Mouse (Mus musculus): ENCODE results near the gene B3galnt1. TPM values are rescaled to one million over a fixed set of nuclear protein-coding genes. Genes with fewer than 3 reads are reported as not detected.
"Not testable (repeated sequence)": the region's sequence is repeated elsewhere in the genome, so short reads cannot be mapped to it uniquely, and the experiment has no call there.

Gene B3galnt1
- polyA plus RNA-seq, 1 experiment from 2014 or later, result 47.9 TPM

- H3K36me3 ChIP-seq (ENCODE audit: control insufficient read depth, insufficient read depth, low read length), result peaks cover 40% of the 10 kb centered on the region
- H3K27me3 ChIP-seq (replicated peaks; ENCODE audit: control insufficient read depth, insufficient read depth, low read length), result no peaks in the 10 kb centered on the region
- H3K9ac ChIP-seq (ENCODE audit: low read depth, low read length), result no peak overlapping the region
- H3K4me2 ChIP-seq (ENCODE audit: low read depth, low read length), result no peak overlapping the region
- no peaks in the 10 kb centered on the region for H3K9me3 ChIP-seq (ENCODE audit: control insufficient read depth, low read length)
- DNase-seq (ENCODE audit: low spot score), result no peak
- no peak overlapping the region for H3K4me3 ChIP-seq (ENCODE audit: low read depth, low read length)
- WGBS, result 97% methylated on average over 1 of the region's 1 CpGs
- H3K27ac ChIP-seq (replicated peaks; ENCODE audit: low read depth, low read length), result no peak overlapping the region
- no peak for ATAC-seq (ENCODE audit: low read depth)
- H3K4me1 ChIP-seq (ENCODE audit: control insufficient read depth, insufficient read depth, low read length), result no peaks in the 10 kb centered on the region; the same call in 1 of the 2 replicates
Observed at GRCm38 (mm10) chr3:69578791-69579190, 20.0 kb downstream of the B3galnt1 start.

GRCm38 (mm10) chr3:69576715-69577114, 22.0 kb downstream of the B3galnt1 start:
- Histone ChIP-seq H3K4me1 (ENCODE audit: control insufficient read depth, insufficient read depth, low read length) (no peaks in the 10 kb centered on the region; the same call in 1 of the 2 replicates), H3K9me3 (ENCODE audit: control insufficient read depth, low read length) (no peaks in the 10 kb centered on the region), H3K9ac (ENCODE audit: low read depth, low read length) (no peak overlapping the region), H3K27me3 (replicated peaks; ENCODE audit: control insufficient read depth, insufficient read depth, low read length) (no peaks in the 10 kb centered on the region), H3K4me2 (ENCODE audit: low read depth, low read length) (no peak overlapping the region), H3K27ac (replicated peaks; ENCODE audit: low read depth, low read length) (no peak overlapping the region), H3K36me3 (ENCODE audit: control insufficient read depth, insufficient read depth, low read length) (peaks cover 45% of the 10 kb centered on the region), H3K4me3 (ENCODE audit: low read depth, low read length) (no peak overlapping the region)
- 84% methylated on average over 3 of the region's 3 CpGs for WGBS
- DNase-seq (ENCODE audit: low spot score) (no peak), ATAC-seq (ENCODE audit: low read depth) (no peak)

DNA sequence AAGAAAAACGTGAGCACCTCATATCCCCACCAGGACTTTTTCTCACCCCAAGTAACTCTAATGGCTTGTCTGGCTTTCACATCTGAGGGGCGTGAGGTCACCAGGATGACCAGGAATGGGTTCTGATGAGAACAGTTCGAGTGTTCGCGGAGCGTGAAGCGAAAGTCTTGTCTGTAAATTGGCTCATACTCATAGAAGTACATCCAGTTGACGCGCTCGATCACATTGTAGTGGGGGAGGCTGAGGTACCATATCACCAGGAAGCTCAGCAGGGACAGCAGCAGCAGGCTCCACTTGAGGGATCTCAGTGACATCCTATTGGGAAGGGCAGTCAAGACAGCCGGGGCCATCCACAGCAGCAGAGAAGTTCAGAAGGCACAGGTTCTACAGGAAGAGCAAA, 23.2 kb downstream of the B3galnt1 start:
- Histone ChIP-seq H3K9ac (ENCODE audit: low read depth, low read length) (no peak overlapping the region), H3K36me3 (ENCODE audit: control insufficient read depth, insufficient read depth, low read length) (peaks cover 45% of the 10 kb centered on the region), H3K27me3 (replicated peaks; ENCODE audit: control insufficient read depth, insufficient read depth, low read length) (no peaks in the 10 kb centered on the region), H3K4me2 (ENCODE audit: low read depth, low read length) (no peak overlapping the region), H3K27ac (replicated peaks; ENCODE audit: low read depth, low read length) (no peak overlapping the region), H3K9me3 (ENCODE audit: control insufficient read depth, low read length) (no peaks in the 10 kb centered on the region), H3K4me3 (ENCODE audit: low read depth, low read length) (no peak overlapping the region), H3K4me1 (ENCODE audit: control insufficient read depth, insufficient read depth, low read length) (no peaks in the 10 kb centered on the region)
- ATAC-seq (ENCODE audit: low read depth) (no peak), DNase-seq (ENCODE audit: low spot score) (no peak)
- 95% methylated on average over 11 of the region's 11 CpGs for WGBS

GRCm38 (mm10) chr3:69572561-69572960, 26.2 kb downstream of the B3galnt1 start:
- DNase-seq (ENCODE audit: low spot score) (no peak), ATAC-seq (ENCODE audit: low read depth) (no peak)
- Histone ChIP-seq H3K27ac (replicated peaks; ENCODE audit: low read depth, low read length) (no peak overlapping the region), H3K4me3 (ENCODE audit: low read depth, low read length) (no peak overlapping the region), H3K9me3 (ENCODE audit: control insufficient read depth, low read length) (no peaks in the 10 kb centered on the region), H3K9ac (ENCODE audit: low read depth, low read length) (no peak overlapping the region), H3K4me1 (ENCODE audit: control insufficient read depth, insufficient read depth, low read length) (no peaks in the 10 kb centered on the region), H3K36me3 (ENCODE audit: control insufficient read depth, insufficient read depth, low read length) (peaks cover 29% of the 10 kb centered on the region), H3K27me3 (replicated peaks; ENCODE audit: control insufficient read depth, insufficient read depth, low read length) (no peaks in the 10 kb centered on the region), H3K4me2 (ENCODE audit: low read depth, low read length) (no peak overlapping the region)
- WGBS, result 88% methylated on average over 5 of the region's 5 CpGs

GRCm38 (mm10) chr3:69565586-69565985, 33.2 kb downstream of the B3galnt1 start:
- WGBS, result 87% methylated on average over 1 of the region's 1 CpGs
- not testable (repeated sequence) for H3K9me3 ChIP-seq (ENCODE audit: control insufficient read depth, low read length); H3K9ac ChIP-seq (ENCODE audit: low read depth, low read length); H3K27me3 ChIP-seq (replicated peaks; ENCODE audit: control insufficient read depth, insufficient read depth, low read length); ATAC-seq (ENCODE audit: low read depth); H3K36me3 ChIP-seq (ENCODE audit: control insufficient read depth, insufficient read depth, low read length); H3K4me3 ChIP-seq (ENCODE audit: low read depth, low read length); H3K4me2 ChIP-seq (ENCODE audit: low read depth, low read length); H3K27ac ChIP-seq (replicated peaks; ENCODE audit: low read depth, low read length); H3K4me1 ChIP-seq (ENCODE audit: control insufficient read depth, insufficient read depth, low read length); DNase-seq (ENCODE audit: low spot score)

DNA sequence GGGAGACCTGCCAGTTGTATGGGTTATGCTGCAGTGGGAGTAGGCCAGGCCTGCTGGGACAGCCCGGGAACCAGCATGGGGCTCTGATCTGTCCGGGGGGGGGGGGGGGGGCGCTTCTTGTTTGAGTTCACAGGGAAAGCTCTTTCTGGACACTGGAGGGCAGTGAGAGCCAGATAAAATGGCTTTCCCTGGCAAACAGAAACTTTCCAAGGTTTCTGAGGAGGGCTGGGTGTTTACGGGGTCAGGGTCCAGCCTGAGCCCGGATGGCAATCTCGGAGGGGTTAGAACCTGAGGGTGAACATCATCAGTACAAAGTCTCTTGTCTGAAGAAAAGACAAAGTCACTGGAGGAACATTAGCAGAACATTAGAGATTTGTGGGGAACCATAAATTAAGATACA, 35.4 kb downstream of the B3galnt1 start:
- Histone ChIP-seq H3K4me1 (ENCODE audit: control insufficient read depth, insufficient read depth, low read length) (peaks cover 2% of the 10 kb centered on the region; the same call in 1 of the 2 replicates), H3K4me2 (ENCODE audit: low read depth, low read length) (no peak overlapping the region), H3K9ac (ENCODE audit: low read depth, low read length) (no peak overlapping the region), H3K27me3 (replicated peaks; ENCODE audit: control insufficient read depth, insufficient read depth, low read length) (no peaks in the 10 kb centered on the region), H3K4me3 (ENCODE audit: low read depth, low read length) (no peak overlapping the region), H3K36me3 (ENCODE audit: control insufficient read depth, insufficient read depth, low read length) (no peaks in the 10 kb centered on the region), H3K27ac (replicated peaks; ENCODE audit: low read depth, low read length) (no peak overlapping the region), H3K9me3 (ENCODE audit: control insufficient read depth, low read length) (no peaks in the 10 kb centered on the region)
- ATAC-seq (ENCODE audit: low read depth) (no peak), DNase-seq (ENCODE audit: low spot score) (no peak)
- 87% methylated on average over 4 of the region's 6 CpGs for WGBS

DNA sequence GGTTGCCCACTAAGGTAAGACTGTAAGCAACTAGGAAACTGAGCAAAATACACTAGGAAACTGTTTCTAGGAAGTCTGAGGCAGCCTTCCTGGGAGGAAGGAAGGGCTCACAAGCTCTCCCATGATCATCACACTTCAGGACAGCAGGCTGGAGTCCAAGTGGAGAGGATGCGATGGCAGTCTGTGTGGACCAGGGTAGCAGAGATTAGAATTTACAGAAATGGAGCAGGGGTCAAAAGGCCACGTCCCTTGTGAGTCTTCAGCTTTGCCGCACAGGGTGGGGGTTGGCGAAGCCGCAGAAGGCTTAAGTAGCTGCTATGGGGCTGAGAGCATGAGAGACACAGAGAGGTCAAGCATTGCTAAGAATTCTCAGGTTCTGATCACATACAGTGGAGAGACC, 37.1 kb downstream of the B3galnt1 start:
- DNase-seq (ENCODE audit: low spot score), result no peak
- Histone ChIP-seq H3K36me3 (ENCODE audit: control insufficient read depth, insufficient read depth, low read length) (no peaks in the 10 kb centered on the region), H3K9ac (ENCODE audit: low read depth, low read length) (no peak overlapping the region), H3K27ac (replicated peaks; ENCODE audit: low read depth, low read length) (no peak overlapping the region), H3K4me3 (ENCODE audit: low read depth, low read length) (no peak overlapping the region), H3K9me3 (ENCODE audit: control insufficient read depth, low read length) (no peaks in the 10 kb centered on the region), H3K4me2 (ENCODE audit: low read depth, low read length) (no peak overlapping the region), H3K27me3 (replicated peaks; ENCODE audit: control insufficient read depth, insufficient read depth, low read length) (no peaks in the 10 kb centered on the region), H3K4me1 (ENCODE audit: control insufficient read depth, insufficient read depth, low read length) (peaks cover 5% of the 10 kb centered on the region; the same call in 1 of the 2 replicates)
- ATAC-seq (ENCODE audit: low read depth), result no peak
- WGBS, result 61% methylated on average over 5 of the region's 5 CpGs

GRCm38 (mm10) chr3:69559975-69560330, 38.8 kb downstream of the B3galnt1 start:
- no peaks in the 10 kb centered on the region for H3K9me3 ChIP-seq (ENCODE audit: control insufficient read depth, low read length)
- H3K27me3 ChIP-seq (replicated peaks; ENCODE audit: control insufficient read depth, insufficient read depth, low read length), result no peaks in the 10 kb centered on the region
- no peak overlapping the region for H3K4me2 ChIP-seq (ENCODE audit: low read depth, low read length)
- no peak overlapping the region for H3K27ac ChIP-seq (replicated peaks; ENCODE audit: low read depth, low read length)
- peaks cover 5% of the 10 kb centered on the region; the same call in 1 of the 2 replicates for H3K4me1 ChIP-seq (ENCODE audit: control insufficient read depth, insufficient read depth, low read length)
- no peak overlapping the region for H3K4me3 ChIP-seq (ENCODE audit: low read depth, low read length)
- WGBS, result 84% methylated on average over 7 of the region's 7 CpGs
- H3K36me3 ChIP-seq (ENCODE audit: control insufficient read depth, insufficient read depth, low read length), result no peaks in the 10 kb centered on the region
- no peak for ATAC-seq (ENCODE audit: low read depth)
- no peak overlapping the region for H3K9ac ChIP-seq (ENCODE audit: low read depth, low read length)
- no peak for DNase-seq (ENCODE audit: low spot score)

GRCm38 (mm10) chr3:69559316-69559974, 39.3 kb downstream of the B3galnt1 start:
- Histone ChIP-seq H3K9ac (ENCODE audit: low read depth, low read length) (no peak overlapping the region), H3K27ac (replicated peaks; ENCODE audit: low read depth, low read length) (no peak overlapping the region), H3K27me3 (replicated peaks; ENCODE audit: control insufficient read depth, insufficient read depth, low read length) (no peaks in the 10 kb centered on the region), H3K9me3 (ENCODE audit: control insufficient read depth, low read length) (no peaks in the 10 kb centered on the region), H3K4me3 (ENCODE audit: low read depth, low read length) (no peak overlapping the region), H3K4me1 (ENCODE audit: control insufficient read depth, insufficient read depth, low read length) (peaks cover 5% of the 10 kb centered on the region; the same call in 1 of the 2 replicates), H3K36me3 (ENCODE audit: control insufficient read depth, insufficient read depth, low read length) (no peaks in the 10 kb centered on the region), H3K4me2 (ENCODE audit: low read depth, low read length) (no peak overlapping the region)
- DNase-seq (ENCODE audit: low spot score) (no peak), ATAC-seq (ENCODE audit: low read depth) (no peak)
- WGBS, result 84% methylated on average over 6 of the region's 6 CpGs
